Mouse (Mus musculus) layer of hippocampus, adult 9-10 months (tissue): ENCODE measurements at regions not wholly inside any gene's neighbourhood (a gene's known extent, or its start where the extent isn't known, plus 50 kb on each side); places are given as distances from the start of the nearest gene placed in this dataset.

Experiments used
- DNase-seq: peaks from one replicate; pipeline ENCODE4 v3.0.0; 2022; ENCODE audit warnings: low spot score

- DNase-seq: no peak
Measured at GRCm38 (mm10) chr13:44037774-44038294, 253.3 kb downstream of the Cd83 start.

GRCm38 (mm10) chr13:44038322-44038721 is 253.7 kb downstream of the Cd83 start:
- DNase-seq: no peak

- DNase-seq: no peak
Measured at GRCm38 (mm10) chr13:44040640-44041039, 256.1 kb downstream of the Cd83 start.

GRCm38 (mm10) chr13:44042730-44043493 is 258.3 kb downstream of the Cd83 start:
- no peak for DNase-seq

- no peak for DNase-seq
Measured at GRCm38 (mm10) chr13:44043494-44043885, 258.9 kb downstream of the Cd83 start.

GRCm38 (mm10) chr13:44044546-44045216 is 260.1 kb downstream of the Cd83 start:
- no peak for DNase-seq

GRCm38 (mm10) chr13:44046436-44046835 is 261.9 kb downstream of the Cd83 start:
- DNase-seq: no peak

- no peak for DNase-seq
Measured at GRCm38 (mm10) chr13:44054157-44054556, 269.6 kb downstream of the Cd83 start.

- DNase-seq: no peak
Measured at GRCm38 (mm10) chr13:44055573-44056491, 271.3 kb downstream of the Cd83 start.

- no peak for DNase-seq
Measured at GRCm38 (mm10) chr13:44056716-44057115, 272.1 kb downstream of the Cd83 start.

GRCm38 (mm10) chr13:44057542-44057941 is 273.0 kb downstream of the Cd83 start:
- DNase-seq: no peak

GRCm38 (mm10) chr13:44058277-44058676 is 273.7 kb downstream of the Cd83 start:
- DNase-seq: no peak

GRCm38 (mm10) chr13:44059436-44059835 is 274.9 kb downstream of the Cd83 start:
- DNase-seq: no peak

GRCm38 (mm10) chr13:44061286-44061685 is 276.7 kb downstream of the Cd83 start:
- DNase-seq: no peak

GRCm38 (mm10) chr13:44061721-44062300 is 277.2 kb downstream of the Cd83 start:
- DNase-seq: no peak

- DNase-seq: no peak
Measured at GRCm38 (mm10) chr13:44063317-44063716, 278.7 kb downstream of the Cd83 start.

GRCm38 (mm10) chr13:44064026-44064425 is 279.5 kb downstream of the Cd83 start:
- DNase-seq: no peak

- DNase-seq: no peak
Measured at GRCm38 (mm10) chr13:44065741-44066185, 281.2 kb downstream of the Cd83 start.

GRCm38 (mm10) chr13:44067244-44067643 is 282.7 kb downstream of the Cd83 start:
- DNase-seq: no peak

GRCm38 (mm10) chr13:44068951-44069350 is 284.4 kb downstream of the Cd83 start:
- DNase-seq: no peak

- no peak for DNase-seq
Measured at GRCm38 (mm10) chr13:44073122-44073521, 288.5 kb downstream of the Cd83 start.

GRCm38 (mm10) chr13:44074172-44074571 is 289.6 kb downstream of the Cd83 start:
- DNase-seq: no peak
